Mouse (Mus musculus) inflammation-experienced regulatory T-cells, adult 6 months (primary cell): Measurements from ENCODE around the gene Selenom. TPM values are rescaled to one million over a fixed set of nuclear protein-coding genes. Genes with fewer than 3 reads are reported as not detected.

Experiments
- ATAC-seq: one replicate; pipeline ENCODE4 v1.8.0; 2017
- polyA plus RNA-seq, 3 experiments: library from polyadenylated mRNA; unstranded; fragments of 100-300 nt; shearing (Covaris generic); gene quantifications; one replicate each; pipeline ENCODE4 v1.2.1; 2017

Selenom gene
- polyA plus RNA-seq, 3 experiments from 2014 or later: 5.6 to 20.7 (median 8.1) TPM

DNA sequence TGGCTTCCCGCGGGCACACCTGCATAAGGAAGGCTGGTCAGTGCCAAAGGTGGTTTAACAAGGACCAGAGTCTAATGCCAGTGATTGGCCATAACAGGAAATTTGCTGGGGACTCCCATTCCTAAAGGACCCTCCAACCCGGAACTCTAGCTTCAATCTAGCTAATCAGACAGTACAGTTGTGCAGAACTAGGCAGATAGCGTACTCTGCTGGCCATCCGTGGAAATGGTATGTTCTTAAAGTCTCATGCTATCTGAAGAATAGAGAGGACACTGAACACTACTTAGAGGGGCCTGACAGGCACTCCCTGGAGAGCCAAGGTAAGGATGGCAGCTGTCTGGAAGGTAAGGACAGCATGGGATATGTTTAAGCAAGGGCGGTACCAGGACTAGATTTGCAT is 17.1 kb downstream of the Selenom start:
- no peak for ATAC-seq

DNA sequence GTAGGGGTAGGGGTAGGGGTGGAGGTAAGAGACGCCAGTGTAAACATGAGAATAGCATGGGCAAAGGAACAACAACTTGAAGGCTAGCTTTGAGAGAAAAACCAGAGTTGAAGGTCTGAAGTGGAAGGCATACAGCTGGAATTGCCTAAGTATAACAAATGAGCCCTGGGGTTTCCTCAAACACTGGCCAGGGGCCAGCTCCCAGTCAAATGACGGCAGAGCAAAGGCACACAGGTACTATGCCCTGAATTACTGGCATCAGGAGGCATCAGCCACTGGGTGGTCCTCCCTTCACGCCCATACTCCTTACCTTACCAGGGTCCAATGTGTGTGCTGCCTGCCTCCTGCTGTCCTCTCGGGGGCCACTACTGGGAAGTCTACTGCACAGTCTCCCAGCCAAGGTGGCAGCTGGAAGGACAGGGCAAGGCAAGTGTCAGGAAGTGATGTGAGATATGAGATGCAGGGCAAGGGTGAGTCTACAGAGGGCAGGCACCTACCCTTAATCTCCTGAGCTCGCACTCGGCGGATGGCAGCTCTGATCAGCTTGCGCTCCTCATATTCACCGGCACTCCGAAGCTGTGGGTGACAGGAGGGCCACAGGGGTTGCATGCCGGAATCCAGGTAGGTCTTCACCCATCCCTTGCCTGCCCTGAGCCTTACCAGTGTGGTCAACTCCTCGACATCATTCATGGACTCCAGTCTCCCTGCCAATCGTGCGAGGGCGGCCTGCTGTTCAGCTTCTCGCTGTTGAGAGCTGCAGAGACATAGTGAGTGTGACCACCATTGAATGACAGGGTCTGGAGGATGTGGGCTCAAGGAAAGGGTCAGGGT is 17.8 kb downstream of the Selenom start:
- no peak for ATAC-seq

DNA sequence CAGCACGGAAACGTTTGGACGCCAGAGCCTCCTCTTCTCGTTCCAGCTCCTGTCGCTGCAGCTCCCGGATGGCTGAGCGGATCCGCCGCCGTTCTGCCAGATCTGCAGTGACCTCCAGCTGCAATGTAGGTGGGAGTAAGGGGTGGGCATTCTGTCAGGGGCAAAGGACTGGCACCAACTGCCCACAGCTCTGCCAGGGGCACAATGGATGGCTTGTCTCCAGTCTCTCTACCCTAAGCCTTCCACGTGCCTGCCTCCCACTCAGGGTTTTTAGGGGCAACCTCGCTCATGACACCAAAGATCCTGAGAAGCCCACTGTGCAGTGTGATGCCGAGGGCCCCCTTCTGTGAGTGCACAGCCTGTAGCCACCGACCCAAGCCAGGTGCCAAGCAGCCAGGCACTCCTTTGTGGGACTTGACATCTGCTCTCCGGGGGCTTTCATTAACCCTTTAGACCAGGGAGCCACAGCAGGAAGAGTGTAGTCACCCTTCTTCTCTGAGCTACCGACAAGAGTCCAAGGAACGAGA is 19.0 kb downstream of the Selenom start:
- ATAC-seq: no peak

DNA sequence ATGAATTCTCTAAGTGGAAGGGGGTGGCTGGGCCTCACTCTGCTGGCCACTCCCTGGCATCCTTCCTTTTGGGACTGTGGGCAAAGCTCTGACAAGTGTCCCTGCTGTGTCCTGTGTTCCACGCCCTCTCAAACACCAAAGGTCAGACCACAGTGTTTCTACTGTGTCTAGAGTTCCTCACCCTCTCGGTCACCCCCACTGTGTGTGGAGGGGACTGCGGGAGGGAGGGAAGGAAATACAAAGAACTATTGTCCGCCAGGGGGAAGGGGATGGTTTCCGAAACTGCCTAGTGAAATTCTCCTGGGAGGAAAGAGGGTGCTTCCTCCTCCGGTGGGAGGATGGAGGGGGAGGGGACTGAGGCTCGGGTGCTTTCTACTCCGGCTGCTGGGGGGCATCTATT is 20.5 kb downstream of the Selenom start:
- no peak for ATAC-seq

DNA sequence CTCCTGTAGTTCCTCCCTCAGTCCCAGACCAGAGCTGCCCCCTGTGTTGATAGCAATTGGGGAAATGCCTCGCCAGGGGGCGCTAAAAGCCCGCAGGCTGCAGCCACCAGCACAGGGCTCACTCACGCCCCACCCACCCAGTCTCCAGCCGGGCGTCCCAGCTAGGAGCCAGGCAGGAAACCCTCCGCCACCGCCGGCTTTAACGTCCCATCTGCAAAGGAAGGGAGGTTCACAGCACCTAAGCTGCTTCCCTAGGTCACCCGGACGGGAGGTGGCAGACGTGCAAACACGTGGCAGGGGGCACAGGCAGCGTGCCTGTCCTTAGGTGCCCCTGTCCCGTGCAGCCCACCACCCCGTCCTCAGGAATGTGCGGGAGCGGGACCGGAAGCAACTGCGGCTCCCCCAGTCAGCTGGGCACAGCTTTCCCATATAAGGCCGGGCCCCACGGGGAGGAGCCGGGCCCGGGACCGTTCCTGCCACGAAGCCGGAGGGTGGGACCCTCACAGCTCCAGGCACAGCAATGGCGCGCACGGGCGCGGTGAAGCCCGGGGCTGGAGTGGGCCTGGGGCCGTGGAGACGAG is 21.0 kb downstream of the Selenom start:
- peak; percentile 81 for ATAC-seq

DNA sequence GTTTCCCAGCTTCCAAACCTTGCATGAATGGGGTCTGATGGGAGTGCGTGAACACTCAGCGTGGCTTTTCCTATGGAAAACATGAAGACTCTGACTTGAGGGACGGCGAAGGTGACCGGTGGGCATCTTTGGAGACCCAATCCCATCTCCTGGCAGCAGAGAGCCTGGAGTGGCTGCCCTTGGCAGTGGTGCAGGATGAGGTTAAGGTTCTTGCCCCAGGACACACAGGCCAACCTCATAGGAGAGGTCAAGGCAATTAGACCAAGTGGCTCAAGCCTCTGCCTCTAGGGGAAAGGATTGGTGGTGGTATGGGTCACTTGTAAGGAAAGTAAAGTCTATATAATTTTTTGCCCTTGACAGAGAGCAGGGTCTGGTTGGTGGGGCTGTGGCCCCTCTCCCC is 21.6 kb downstream of the Selenom start:
- ATAC-seq: no peak

DNA sequence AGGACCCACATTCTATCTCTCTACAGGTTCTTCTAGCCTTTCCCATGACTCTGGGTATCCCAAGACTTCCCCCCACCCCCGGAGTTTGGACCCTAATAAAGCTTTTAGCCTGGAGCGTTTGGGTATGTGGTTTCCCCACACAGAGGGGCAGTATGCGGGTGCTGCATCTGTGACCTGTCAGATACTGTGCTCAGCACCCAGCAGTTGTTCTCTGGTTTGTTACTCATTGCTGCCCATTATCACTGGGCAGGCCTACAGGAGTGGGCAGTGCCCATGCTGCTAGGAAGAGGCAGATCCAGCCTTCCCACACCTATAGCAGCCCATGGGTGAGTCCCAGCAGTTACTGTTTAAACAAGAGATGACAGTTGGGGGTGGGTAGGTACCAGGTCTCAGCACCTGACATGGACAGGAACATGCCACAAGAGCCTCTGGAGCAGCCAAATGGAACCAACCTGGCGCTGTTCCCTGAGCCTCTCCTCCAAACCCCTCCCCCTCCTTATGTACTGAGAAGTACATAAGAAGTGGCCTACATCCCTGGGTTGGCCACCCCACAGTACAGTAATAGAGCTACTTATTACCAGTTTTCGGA is 22.4 kb downstream of the Selenom start:
- ATAC-seq: no peak

DNA sequence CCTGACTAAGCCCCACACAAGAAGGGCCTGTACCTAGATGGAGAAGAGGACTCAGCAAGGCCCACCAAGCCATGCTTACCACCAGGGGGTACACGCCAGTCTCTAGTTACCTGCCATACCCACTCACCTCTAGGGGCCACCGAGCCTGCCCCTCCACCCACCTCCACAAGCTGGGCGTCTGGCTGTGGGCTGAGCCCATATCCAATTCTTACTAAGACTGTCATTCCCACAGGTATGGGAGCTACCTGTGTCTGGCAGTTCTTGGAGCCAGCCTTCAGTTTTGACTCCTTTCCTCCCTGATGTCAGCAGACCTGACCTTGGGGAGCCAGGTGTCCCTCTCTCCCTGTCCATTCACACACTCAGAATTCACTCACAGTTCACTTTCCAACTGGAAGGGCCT is 23.2 kb downstream of the Selenom start:
- no peak for ATAC-seq

DNA sequence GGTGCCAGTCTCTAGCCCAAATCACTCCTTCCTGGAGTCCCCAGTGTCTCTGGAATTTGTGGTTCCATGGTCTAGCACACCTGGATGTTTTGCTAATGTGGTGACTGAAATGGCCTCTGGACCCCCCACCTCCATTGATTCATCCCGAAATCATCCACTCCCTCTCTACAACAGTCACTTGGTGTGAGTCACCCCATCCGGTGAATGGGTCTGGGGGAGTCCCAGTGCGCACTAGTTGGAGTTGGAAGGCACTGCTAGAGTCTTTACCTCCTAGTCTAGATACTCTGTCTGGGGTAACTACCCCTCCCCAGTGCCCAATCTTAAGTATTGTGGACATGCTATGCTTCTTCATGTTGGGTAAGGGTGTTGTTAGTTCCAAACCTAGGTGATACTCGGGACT is 23.9 kb downstream of the Selenom start:
- ATAC-seq: no peak

DNA sequence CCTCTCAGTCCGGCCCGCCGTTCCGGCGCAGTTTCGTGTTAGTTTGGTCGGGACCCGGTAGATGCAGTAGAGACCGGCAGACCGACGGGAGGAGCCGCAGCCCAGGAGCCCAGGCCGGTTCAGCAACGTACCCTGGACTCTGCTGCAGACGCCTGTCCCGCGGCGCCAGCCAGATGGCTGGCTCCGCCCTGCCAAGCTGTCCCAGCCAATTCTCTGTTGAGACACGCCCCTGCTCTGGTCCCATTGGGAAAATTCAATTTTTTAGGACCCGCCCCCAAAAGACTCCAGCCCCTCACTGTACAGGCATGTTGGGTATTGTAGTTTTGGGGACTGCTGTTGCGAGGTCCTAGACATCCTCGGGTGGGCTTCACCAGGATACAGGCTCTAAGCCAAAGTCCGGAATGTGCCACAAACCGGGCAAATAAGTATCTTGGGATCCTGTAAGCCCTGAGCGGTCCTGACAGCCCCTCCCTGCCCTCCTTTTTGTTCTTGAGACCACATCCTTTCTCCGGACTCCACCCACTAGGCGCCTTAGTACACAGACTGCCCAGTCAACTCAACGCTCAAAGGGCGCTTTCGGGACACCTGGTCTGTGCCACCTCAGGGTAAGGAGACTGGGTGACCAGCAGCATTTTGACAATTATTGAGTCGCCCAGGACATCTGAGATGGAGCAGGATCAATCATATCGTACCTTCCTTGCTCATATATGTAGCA is 24.8 kb downstream of the Selenom start:
- ATAC-seq: peak; percentile 39

DNA sequence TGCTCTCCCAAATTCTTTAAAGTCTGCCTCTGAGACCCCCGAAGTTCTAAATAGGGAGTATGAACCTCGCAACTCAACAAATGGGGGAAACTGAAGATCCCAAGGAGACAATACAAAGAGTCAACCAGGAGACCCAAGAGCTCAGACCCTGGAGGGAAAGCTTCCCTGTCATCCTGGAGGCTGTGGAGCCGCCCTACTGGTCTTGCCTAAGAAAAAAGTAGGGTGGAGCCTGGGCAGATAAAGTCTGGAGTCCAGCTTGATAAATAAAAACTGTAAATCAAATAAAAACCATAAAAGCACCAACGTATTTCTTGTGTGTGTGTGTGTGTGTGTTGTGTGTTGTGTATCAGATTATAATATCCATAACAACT is 25.3 kb downstream of the Selenom start:
- ATAC-seq: no peak

DNA sequence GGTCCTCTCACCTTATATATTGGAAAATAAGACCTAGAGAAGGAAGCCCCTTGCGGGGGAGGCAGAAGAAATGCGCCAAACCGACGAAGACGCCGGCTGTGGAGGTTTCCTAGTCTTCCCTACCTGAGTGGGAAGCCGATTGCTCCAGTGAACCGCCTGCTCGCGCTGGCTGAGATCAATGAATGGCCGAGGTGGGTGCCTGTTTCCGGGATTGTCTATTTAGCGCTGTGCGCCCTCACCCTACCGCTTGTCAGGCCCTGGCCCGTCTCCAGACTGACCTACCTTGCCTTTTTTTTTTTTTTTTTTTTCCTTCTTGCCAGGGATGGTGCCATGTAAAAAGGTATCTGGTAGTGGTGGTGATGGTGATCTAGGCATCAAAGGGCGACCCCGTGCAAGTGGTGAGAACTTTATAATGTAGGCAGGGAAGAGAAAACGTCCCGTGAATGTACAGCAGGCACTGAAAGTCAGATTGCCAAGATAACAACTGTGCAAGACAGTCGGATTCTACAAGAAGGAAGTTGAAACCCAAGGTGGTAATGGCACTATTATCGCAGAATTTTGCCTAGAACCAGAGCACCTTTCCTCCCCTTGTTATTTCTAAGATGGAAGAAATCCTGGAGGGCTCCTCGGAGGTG is 26.1 kb downstream of the Selenom start, which contains the start of gene Smtn:
Gene Smtn (minus strand): TSS at position 162 of the 635 bp plus-strand sequence.
- ATAC-seq: no peak

DNA sequence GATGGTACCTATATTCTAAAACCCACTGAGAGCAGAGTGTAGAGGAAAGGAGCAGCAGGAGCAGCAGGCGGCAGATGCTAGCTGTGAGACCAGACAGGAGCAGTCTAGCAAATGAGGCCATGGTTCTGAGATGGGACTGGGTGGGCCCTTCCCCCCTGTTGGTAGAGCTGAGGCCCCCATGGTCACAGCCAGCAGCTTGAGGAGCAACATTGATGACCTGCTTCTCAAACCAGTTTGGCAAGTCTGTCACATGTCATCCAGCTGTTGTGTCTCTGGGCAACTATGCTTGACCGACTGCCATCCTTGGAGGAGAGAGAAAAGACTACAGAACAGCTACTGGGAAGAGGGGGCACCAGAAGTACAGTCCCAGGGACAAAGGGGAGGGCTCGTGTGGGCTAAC is 27.4 kb downstream of the Selenom start:
- no peak for ATAC-seq

DNA sequence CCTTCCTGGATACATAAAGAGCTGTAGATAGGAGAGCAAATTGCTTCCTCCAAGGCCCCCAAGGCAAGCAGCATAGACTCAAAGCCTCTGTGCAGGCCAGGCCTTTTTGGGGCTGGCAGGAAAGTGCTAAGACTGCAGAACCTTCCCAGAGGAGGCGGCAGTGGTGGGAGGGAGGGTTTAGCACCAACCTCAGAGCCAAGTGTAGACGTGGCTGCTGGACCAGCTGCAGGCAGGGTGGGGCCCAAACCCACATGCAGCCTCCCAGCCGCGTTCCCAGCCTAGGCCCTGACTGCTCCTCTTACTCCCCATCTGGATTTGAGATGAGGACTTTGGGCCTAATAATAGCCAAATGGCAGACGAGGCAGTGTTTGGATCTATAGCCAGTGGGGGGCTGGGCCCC is 28.5 kb downstream of the Selenom start:
- ATAC-seq: no peak

DNA sequence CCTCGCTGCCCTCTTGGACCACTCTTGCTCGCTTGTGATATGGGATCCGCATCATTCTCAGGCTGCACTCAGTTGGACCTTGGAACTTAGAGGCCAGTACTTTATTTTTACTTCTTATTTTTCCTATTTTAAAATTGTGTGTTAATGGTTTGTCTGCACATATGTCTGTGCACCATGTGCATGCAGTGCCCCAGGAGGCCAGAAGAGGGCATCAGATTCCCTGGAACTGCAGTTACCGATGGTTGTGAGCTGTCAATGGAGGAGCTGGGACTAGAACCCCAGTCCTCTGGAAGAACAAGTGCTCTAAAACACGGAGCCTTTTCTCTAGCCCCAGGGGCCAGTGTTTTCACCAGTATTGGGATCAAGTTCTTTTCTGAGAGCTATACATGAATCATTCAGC is 29.9 kb downstream of the Selenom start:
- no peak for ATAC-seq

DNA sequence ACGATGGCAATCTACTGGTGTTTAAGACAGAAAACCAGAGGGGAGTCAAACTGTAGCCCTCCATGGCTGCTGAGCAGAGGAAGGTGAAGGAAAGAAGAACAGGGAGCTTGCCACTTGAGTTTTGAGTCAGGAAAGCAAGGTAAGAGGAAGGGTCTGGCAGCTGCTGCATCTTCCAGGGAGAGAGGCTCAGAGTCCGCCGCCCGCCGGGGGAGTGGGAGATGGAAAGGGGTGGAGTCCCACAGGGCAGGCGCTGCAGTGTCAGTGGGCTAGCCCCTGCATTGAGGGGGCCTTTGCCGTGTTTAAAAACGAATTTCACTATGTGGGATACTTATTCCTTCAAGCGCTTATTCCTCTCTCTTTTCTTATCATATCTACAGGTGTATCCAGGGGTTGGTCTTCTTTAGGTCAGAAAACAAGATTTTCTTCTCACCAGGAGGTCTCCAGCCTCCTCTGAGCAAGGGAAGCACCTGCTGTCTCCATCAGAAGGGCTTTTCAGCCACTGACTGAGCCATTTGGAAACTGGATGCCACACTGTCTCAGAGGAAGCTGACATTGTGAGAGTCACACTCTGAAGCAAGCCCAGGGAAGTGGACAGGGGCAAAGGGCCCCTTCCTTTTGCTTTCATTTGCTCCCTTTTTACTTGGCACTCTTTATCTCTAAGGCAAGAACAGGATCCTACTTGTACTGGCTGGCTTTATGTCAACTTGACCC is 31.2 kb downstream of the Selenom start:
- ATAC-seq: no peak

DNA sequence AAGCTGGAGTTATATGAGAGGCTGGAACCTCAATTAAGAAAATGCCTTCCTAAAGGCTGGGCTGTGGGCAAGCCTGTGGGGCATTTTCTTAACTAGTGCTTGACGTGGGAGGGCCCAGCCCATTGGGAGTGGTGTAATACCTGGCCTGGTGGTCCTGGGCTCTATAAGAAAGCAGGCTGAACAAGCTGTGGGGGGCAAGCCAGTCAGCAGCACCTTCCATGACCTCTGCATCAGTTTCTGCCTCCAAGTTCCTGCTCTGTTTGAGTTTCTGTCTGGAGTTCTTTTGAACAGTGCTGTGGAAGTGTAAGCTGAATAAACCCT is 31.7 kb downstream of the Selenom start:
- no peak for ATAC-seq

DNA sequence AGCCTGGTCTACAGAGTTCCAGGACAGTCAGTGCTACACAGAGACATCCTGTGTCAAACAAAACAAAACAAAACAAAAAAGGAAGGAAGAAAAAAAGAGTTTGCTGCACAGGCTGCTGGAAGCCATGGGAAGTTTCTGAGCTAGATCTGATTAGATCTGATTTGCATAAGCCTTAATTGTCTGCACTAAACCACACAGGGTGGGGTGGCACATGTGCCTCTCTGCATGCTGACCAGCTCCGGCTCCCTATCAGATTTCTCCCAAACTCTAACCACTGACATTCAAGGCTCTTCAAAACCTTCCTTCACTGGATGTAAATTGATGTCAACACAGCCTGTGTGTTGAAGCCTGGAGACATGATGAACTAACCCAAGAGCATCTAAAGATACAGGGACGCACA is 32.6 kb downstream of the Selenom start:
- ATAC-seq: no peak

DNA sequence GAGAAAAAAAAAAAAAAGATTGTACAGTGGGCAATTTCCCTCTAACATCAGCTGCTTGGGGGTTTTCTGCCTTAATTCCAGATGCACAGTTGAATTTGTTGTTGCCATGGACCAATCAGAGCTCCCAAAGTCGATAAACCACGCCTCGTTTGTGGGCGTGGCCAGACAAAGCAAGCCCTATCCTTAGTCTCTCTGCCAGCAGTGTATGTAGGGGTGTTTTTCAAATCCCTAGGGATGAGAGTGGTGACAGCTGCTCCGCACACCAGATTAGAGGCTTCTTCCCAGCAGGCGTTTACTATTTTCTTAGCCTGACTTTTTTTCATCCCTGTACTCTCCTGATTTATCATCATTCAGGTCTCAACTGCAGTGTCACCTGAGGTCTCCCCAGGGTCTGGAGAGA is 33.5 kb downstream of the Selenom start:
- ATAC-seq: no peak

DNA sequence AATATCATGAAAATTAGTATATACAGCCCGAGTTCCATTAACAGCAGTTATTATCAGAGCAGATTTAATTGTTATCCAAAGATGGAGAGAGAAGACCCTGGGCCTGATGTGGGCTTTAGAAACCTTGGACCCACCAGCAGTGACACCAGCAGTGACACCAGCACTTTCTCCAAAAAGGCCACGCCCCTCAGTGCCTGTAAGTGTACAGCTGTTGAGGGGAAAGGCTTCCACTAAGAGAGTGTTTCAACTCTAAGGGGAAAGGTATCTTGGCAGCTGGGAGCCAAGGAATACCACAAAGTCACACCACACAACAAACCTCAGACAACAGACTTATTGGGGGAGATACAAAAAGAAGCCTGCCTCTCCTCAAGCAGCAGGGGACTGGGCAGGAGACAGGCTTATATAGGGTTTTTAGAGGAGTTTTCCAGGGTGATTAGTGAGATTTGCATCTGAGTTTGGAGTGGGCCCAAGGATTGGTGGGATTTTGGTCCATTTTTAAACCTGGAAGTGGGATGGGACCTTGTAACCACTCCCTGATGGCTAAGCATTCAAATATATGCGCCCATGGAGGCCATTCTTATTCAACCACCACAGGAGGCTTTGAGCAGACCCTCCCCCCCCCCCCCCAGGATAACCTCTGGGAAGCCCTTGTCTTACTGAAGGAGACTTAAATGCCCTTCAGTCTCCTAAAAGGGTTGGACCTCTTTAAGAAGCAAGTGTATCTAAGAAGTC is 34.2 kb downstream of the Selenom start:
- no peak for ATAC-seq

DNA sequence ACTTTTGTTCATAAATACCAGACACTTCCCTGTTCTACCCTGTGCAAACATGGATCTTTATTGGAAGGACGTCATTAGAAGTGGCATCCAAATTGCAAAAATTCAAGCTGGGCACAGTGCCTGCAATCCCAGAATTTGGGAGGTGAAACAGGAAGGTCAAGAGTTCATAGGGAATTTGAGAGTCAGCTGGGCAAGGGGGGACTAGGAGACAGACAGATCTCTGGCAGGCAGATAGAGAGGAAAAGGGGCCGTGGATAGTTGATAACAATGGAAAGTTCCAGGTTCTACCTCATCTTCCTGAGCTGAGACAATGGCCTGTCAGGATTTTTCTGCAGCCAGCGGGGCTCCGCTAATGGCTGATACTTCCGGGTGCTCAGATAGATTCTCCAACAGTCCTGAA is 35.3 kb downstream of the Selenom start:
- no peak for ATAC-seq

DNA sequence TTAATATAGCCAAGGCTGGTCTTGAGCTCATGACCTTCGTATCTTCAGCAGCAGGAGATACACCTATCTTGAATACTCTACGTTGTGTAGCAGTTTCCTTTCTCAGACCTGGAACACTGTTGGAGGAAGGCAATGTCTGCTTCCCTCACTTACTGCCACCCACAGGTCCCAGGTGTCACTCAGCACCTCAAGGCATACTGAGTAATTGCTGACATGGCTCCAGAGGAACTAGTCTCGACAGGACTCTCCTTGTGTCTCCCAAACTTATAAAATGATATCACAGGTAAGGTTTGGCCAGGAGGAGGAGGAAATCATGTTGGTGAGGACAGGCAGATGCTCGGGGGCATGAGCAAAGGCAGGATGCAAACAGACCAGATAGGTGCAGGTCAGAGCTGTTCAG is 40.5 kb downstream of the Selenom start:
- no peak for ATAC-seq
